ENCODE assay signal across 13 mouse cellular contexts in genomic region chr19:14225061-14225696, GRCm38 (mm10).
DNase-seq lines count a peak whose midpoint lies in the region; ATAC-seq and TF ChIP-seq lines count a peak whose summit lies in the region.
"Had no signal": no experiment of that assay in that cellular context is flagged by ENCODE, and none has a peak within 500 bp of the region (broad histone marks: within the 10 kb centered on the region; RNA-seq: fewer than 3 reads in every experiment).

No protein-coding gene starts in this region.

- no peak for TF ChIP-seq CTCF in forebrain, postnatal 0 days (IDR thresholded peaks at IDR 0.05; ENCODE audit: low read depth)

- intact Hi-C loops in heart, postnatal 36 days (cut with DNase I) = loop anchor here (10.0 kb wide), 1 partner anchor 370 kb away; the partner anchor contains the start of gene Tle4
- intact Hi-C loops in heart, postnatal 10 days (cut with DNase I) = no loop called here

- peak; percentile 58 for DNase-seq in heart, adult 8-10 months (ENCODE audit: low spot score)
- no peak for DNase-seq in heart, postnatal 36 days
- peak; percentile 61 for DNase-seq in forebrain, postnatal 0 days
- peak; percentile 69 to 78 for DNase-seq in heart, postnatal 10 days
- DNase-seq in right cerebral cortex, postnatal 10 days (ENCODE audit: low spot score in 2 of 2) = peak; percentile 58 to 72
- no peak for DNase-seq in T-cell, adult 2 months (ENCODE audit: low spot score)
- no peak for DNase-seq in Muller cell, postnatal 12 days (ENCODE audit: inconsistent ontology term)
- DNase-seq in lung, adult 18-20 months = no peak
- DNase-seq: cerebellum, adult 11 months; kidney, postnatal 36 days; liver, embryonic 13.5 days; thymus, postnatal 14 days had no signal

- no peak overlapping the region for H3K27ac ChIP-seq in forebrain, postnatal 0 days (ENCODE audit: low read depth, low read length)
- H3K27ac ChIP-seq: hindbrain, embryonic 15.5 days; liver, embryonic 13.5 days had no signal

- no peaks in the 10 kb centered on the region for H3K36me3 ChIP-seq in forebrain, postnatal 0 days (ENCODE audit: insufficient read depth)
- H3K36me3 ChIP-seq: hindbrain, embryonic 15.5 days; liver, embryonic 13.5 days had no signal

- H3K4me2 ChIP-seq in forebrain, postnatal 0 days (ENCODE audit: low read depth) = no peak overlapping the region
- H3K4me2 ChIP-seq: hindbrain, embryonic 15.5 days; liver, embryonic 13.5 days had no signal

- no peaks in the 10 kb centered on the region for H3K27me3 ChIP-seq in forebrain, postnatal 0 days (ENCODE audit: insufficient read depth, low read length)
- H3K27me3 ChIP-seq: hindbrain, embryonic 15.5 days; liver, embryonic 13.5 days had no signal

- H3K9me3 ChIP-seq in forebrain, postnatal 0 days (ENCODE audit: low read length) = no peaks in the 10 kb centered on the region
- H3K9me3 ChIP-seq: hindbrain, embryonic 15.5 days; liver, embryonic 13.5 days had no signal

- ATAC-seq in forebrain, postnatal 0 days = peak; percentile 93

- WGBS in forebrain, postnatal 0 days = 28% methylated on average over 6 of the region's 6 CpGs

- H3K9ac ChIP-seq in forebrain, postnatal 0 days = no peak overlapping the region
- H3K9ac ChIP-seq: hindbrain, embryonic 15.5 days; liver, embryonic 13.5 days had no signal

- 0 out of 2 replicates have a peak, but pooled peaks cover 6% of the 10 kb centered on the region for H3K4me1 ChIP-seq in forebrain, postnatal 0 days (ENCODE audit: insufficient read depth)
- H3K4me1 ChIP-seq: hindbrain, embryonic 15.5 days; liver, embryonic 13.5 days had no signal

- no peak overlapping the region for H3K4me3 ChIP-seq in forebrain, postnatal 0 days (ENCODE audit: low read depth, low read length)
- H3K4me3 ChIP-seq: hindbrain, embryonic 15.5 days; liver, embryonic 13.5 days had no signal

Comparison
In these comparisons a context has a peak if more than half of its experiments do, and no peak if none do; other contexts are left out.
1. DNase-seq: peak in heart, adult 8-10 months (single experiment), forebrain, postnatal 0 days (single experiment), heart, postnatal 10 days (2 of 2) and right cerebral cortex, postnatal 10 days (2 of 2); none in heart, postnatal 36 days (0 of 2), T-cell, adult 2 months (single experiment), Muller cell, postnatal 12 days (single experiment) and lung, adult 18-20 months (0 of 2).